Mouse (Mus musculus): ENCODE measurements around the gene Cib1.

Gene Cib1

GRCm38 (mm10) chr7:80184968-80185367 is 47.6 kb downstream of the Cib1 start:
- DNase-seq (ENCODE audit: low spot score in 2 of 2), result no peak

DNA sequence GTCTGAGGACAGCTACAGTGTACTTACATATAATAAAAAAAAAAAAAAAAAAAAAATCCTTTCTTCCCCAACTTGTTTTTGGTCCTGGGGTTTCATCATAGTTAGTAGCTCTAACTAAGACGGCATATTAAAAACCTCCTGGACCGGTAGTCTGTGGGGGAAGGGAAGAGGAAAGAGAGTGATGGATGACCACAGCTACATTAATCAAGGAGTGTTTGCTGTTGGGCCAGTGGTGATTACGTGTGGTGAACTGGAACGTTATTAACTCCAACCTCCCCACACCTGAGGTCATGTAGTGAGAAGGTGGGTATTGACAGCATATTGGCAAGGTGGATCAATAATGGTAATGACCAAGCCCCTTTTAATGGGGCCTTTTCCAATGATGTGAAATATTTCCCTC is 48.1 kb downstream of the Cib1 start:
- DNase-seq (ENCODE audit: low spot score in 2 of 2), result no peak

- no peak for DNase-seq (ENCODE audit: low spot score in 2 of 2)
Observed at GRCm38 (mm10) chr7:80183969-80184368, 48.6 kb downstream of the Cib1 start.

- no peak for DNase-seq (ENCODE audit: low spot score in 2 of 2)
Observed at GRCm38 (mm10) chr7:80183466-80183865, 49.1 kb downstream of the Cib1 start.

- no peak for DNase-seq (ENCODE audit: low spot score in 2 of 2)
Observed at GRCm38 (mm10) chr7:80182139-80182538, 50.5 kb downstream of the Cib1 start.

DNA sequence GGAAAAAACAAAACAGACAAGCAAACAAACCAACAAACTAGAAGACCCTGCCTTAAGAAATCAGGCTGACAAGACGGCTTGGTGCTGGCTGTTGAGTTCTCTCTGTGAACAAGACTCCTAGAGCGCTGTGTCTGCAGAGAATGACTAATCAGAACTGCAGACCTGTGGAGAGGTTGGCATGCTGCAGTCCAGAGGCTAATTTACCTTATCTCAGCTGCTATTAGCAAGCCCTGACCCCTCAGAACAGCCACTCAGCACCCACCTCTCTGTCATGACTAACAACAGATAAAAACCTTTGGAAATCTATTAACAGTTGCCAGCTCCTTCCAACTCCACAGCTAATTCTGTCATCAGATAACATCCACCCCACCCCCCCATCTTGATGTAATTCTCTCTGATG is 51.5 kb downstream of the Cib1 start:
- DNase-seq (ENCODE audit: low spot score in 2 of 2), result no peak

GRCm38 (mm10) chr7:80180202-80180601 is 52.4 kb downstream of the Cib1 start:
- DNase-seq (ENCODE audit: low spot score in 2 of 2), result no peak

- no peak for DNase-seq (ENCODE audit: low spot score in 2 of 2)
Observed at GRCm38 (mm10) chr7:80179790-80180189, 52.8 kb downstream of the Cib1 start.

- DNase-seq (ENCODE audit: low spot score in 2 of 2), result no peak
Observed at GRCm38 (mm10) chr7:80179327-80179726, 53.3 kb downstream of the Cib1 start.

- DNase-seq (ENCODE audit: low spot score in 2 of 2), result no peak
Observed at GRCm38 (mm10) chr7:80178037-80178729, 54.4 kb downstream of the Cib1 start.

GRCm38 (mm10) chr7:80177438-80177837 is 55.2 kb downstream of the Cib1 start:
- no peak for DNase-seq (ENCODE audit: low spot score in 2 of 2)

All from frontal cortex, postnatal 14 days (tissue).